Mouse (Mus musculus): ENCODE measurements around the gene Gm12355.

GRCm38 (mm10) chr11:98668984-98669383 is 43.5 kb upstream of the Gm12355 start:
- TF ChIP-seq POLR2A (IDR thresholded peaks at IDR 0.05; ENCODE audit: low read depth, low read length), result no peak
- no peak for TF ChIP-seq CTCF (IDR thresholded peaks at IDR 0.05; ENCODE audit: extremely low read depth, insufficient read length, insufficient replicate concordance, low read depth, low read length)

All from small intestine, adult 2 months (tissue).